Mouse (Mus musculus): ENCODE results near the gene Olfr467.

DNA sequence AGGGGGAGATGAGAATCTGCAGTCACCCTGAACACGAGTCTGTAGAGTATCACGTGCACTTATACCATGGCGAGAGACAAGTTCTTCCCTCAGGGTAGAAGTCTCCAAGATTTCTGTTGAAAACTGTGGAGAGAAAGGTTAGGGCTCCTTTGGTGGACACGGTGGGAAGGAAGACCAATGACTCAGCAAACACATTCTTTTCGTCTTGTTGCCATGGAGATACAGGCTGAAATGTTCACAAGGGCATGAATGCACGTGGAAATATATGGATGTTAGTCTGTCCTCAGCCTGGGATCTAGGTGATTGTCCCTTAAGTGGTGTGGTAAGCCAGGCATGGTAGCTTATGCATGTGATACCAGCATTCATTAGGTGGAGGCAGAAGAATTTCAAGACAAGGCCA is 41.3 kb upstream of the Olfr467 start:
- TF ChIP-seq EP300 (IDR thresholded peaks at IDR 0.05; ENCODE audit: insufficient read depth, low read depth, low read length) (no peak), POLR2A (IDR thresholded peaks at IDR 0.05; ENCODE audit: insufficient read depth, low read depth, low read length) (no peak)

Data from heart, adult 2 months (tissue).